Mouse (Mus musculus): ENCODE results near the gene Sez6l. TPM values are rescaled to one million over a fixed set of nuclear protein-coding genes. Genes with fewer than 3 reads are reported as not detected.
A peak's percentile ranks its signal among the peaks of the same experiment; 100 is the strongest.

The Sez6l gene
- total and polyA plus RNA-seq, 3 experiments = not detected

GRCm38 (mm10) chr5:112473453-112473852 is 103.5 kb downstream of the Sez6l start:
- H3K4me3 ChIP-seq (replicated peaks in 1 of 3; ENCODE audit: low read depth in 2 of 3, low read length in 2 of 3, poor library complexity in 1 of 3) = no peak overlapping the region
- dilution Hi-C loops (cut with MboI; ENCODE audit: extremely low pct_ligation_motif_present, extremely low pct_unique_long_range_greater_than_20kb, low sequenced_read_pairs) = no loop called here
- in situ Hi-C loops (cut with MboI; ENCODE audit: low pct_ligation_motif_present, low pct_unique_long_range_greater_than_20kb, low sequenced_read_pairs) = no loop called here
- no peaks in the 10 kb centered on the region for H3K27me3 ChIP-seq (replicated peaks)
- H3K9me3 ChIP-seq (replicated peaks; ENCODE audit: low read length) = peaks cover 85% of the 10 kb centered on the region
- H3K4me2 ChIP-seq (ENCODE audit: insufficient read depth, low read depth, poor library complexity, severe bottlenecking) = no peak overlapping the region
- no peak for DNase-seq (ENCODE audit: extremely low read depth)
- H3K79me2 ChIP-seq (replicated peaks; ENCODE audit: control insufficient read depth, extremely low read depth, insufficient read depth, poor library complexity, severe bottlenecking) = no peaks in the 10 kb centered on the region
- no peaks in the 10 kb centered on the region for H3K4me1 ChIP-seq (ENCODE audit: control insufficient read depth in 1 of 2, insufficient read depth in 2 of 2)
- H3K9ac ChIP-seq (ENCODE audit: insufficient read depth, low read depth) = no peak overlapping the region
- no peak overlapping the region for H3K27ac ChIP-seq (ENCODE audit: insufficient read depth, low read depth)
- TF ChIP-seq MAZ (IDR thresholded peaks at IDR 0.05; ENCODE audit: low read depth, low read length) = no peak
- TF ChIP-seq ZKSCAN1 (IDR thresholded peaks at IDR 0.05; ENCODE audit: borderline replicate concordance, low read depth, low read length) = no peak
- TF ChIP-seq ZC3H11A (IDR thresholded peaks at IDR 0.05; ENCODE audit: low read depth, low read length) = no peak
- no peak for TF ChIP-seq PAX5 (IDR thresholded peaks at IDR 0.05; ENCODE audit: low read length)
- TF ChIP-seq ZNF384 (IDR thresholded peaks at IDR 0.05; ENCODE audit: low read depth, low read length) = no peak
- TF ChIP-seq RAD21 (IDR thresholded peaks at IDR 0.05; ENCODE audit: low read depth, low read length) = no peak
- TF ChIP-seq JUND (conservative IDR thresholded peaks at IDR 0.05; ENCODE audit: low read depth, low read length) = no peak
- TF ChIP-seq POLR2A (IDR thresholded peaks at IDR 0.05; ENCODE audit: low read depth, low read length) = no peak
- TF ChIP-seq BHLHE40 (IDR thresholded peaks at IDR 0.05; ENCODE audit: low read depth, low read length) = no peak
- no peak for TF ChIP-seq CTCF (conservative IDR thresholded peaks at IDR 0.05 in 1 of 2, IDR thresholded peaks at IDR 0.05 in 1 of 2; ENCODE audit: low read depth in 2 of 2, low read length in 2 of 2)
- no peak for TF ChIP-seq SIN3A (IDR thresholded peaks at IDR 0.05; ENCODE audit: low read length)
- no peak for TF ChIP-seq UBTF (IDR thresholded peaks at IDR 0.05; ENCODE audit: low read depth, low read length)
- no peak for TF ChIP-seq TBP (conservative IDR thresholded peaks at IDR 0.05; ENCODE audit: low read depth, low read length)
- TF ChIP-seq IRF4 (IDR thresholded peaks at IDR 0.05; ENCODE audit: low read depth, low read length) = no peak
- no peak for TF ChIP-seq KAT2A (IDR thresholded peaks at IDR 0.05; ENCODE audit: insufficient replicate concordance, low read length)
- TF ChIP-seq ELF1 (IDR thresholded peaks at IDR 0.05; ENCODE audit: low read depth, low read length) = no peak
- H3K36me3 ChIP-seq (replicated peaks in 1 of 2; ENCODE audit: control insufficient read depth in 1 of 2, insufficient read depth in 1 of 2, low read length in 1 of 2) = no peaks in the 10 kb centered on the region

- dilution Hi-C loops (cut with MboI; ENCODE audit: extremely low pct_ligation_motif_present, extremely low pct_unique_long_range_greater_than_20kb, low sequenced_read_pairs) (no loop called here), in situ Hi-C loops (cut with MboI; ENCODE audit: low pct_ligation_motif_present, low pct_unique_long_range_greater_than_20kb, low sequenced_read_pairs) (no loop called here)
- no peak for TF ChIP-seq PAX5 (IDR thresholded peaks at IDR 0.05; ENCODE audit: low read length)
- TF ChIP-seq SMC3 (IDR thresholded peaks at IDR 0.05; ENCODE audit: low read depth, low read length) = peak; percentile 17; the same call in 1 of the 2 replicates
- no peak for TF ChIP-seq MXI1 (IDR thresholded peaks at IDR 0.05; ENCODE audit: low read depth, low read length)
- TF ChIP-seq GABPA (IDR thresholded peaks at IDR 0.05; ENCODE audit: insufficient replicate concordance, low read depth, low read length) = no peak
- TF ChIP-seq CTCF (conservative IDR thresholded peaks at IDR 0.05 in 1 of 2, IDR thresholded peaks at IDR 0.05 in 1 of 2; ENCODE audit: low read depth in 2 of 2, low read length in 2 of 2) = peak in 1 of 2 experiments; percentile 42; a peak in 2 of 4 replicates
- TF ChIP-seq EP300 (IDR thresholded peaks at IDR 0.05; ENCODE audit: low read length) = no peak
- peak; percentile 24 for TF ChIP-seq RAD21 (IDR thresholded peaks at IDR 0.05; ENCODE audit: low read depth, low read length)
- no peak for TF ChIP-seq USF2 (conservative IDR thresholded peaks at IDR 0.05; ENCODE audit: low read depth, low read length)
- TF ChIP-seq ELF1 (IDR thresholded peaks at IDR 0.05; ENCODE audit: low read depth, low read length) = no peak
- no peak for TF ChIP-seq IRF4 (IDR thresholded peaks at IDR 0.05; ENCODE audit: low read depth, low read length)
- no peak for TF ChIP-seq UBTF (IDR thresholded peaks at IDR 0.05; ENCODE audit: low read depth, low read length)
- no peak for TF ChIP-seq JUND (conservative IDR thresholded peaks at IDR 0.05; ENCODE audit: low read depth, low read length)
- Histone ChIP-seq H3K27me3 (replicated peaks) (no peaks in the 10 kb centered on the region), H3K79me2 (replicated peaks; ENCODE audit: control insufficient read depth, extremely low read depth, insufficient read depth, poor library complexity, severe bottlenecking) (no peaks in the 10 kb centered on the region), H3K27ac (ENCODE audit: insufficient read depth, low read depth) (no peak overlapping the region), H3K9me3 (replicated peaks; ENCODE audit: low read length) (peaks cover 90% of the 10 kb centered on the region), H3K4me2 (ENCODE audit: insufficient read depth, low read depth, poor library complexity, severe bottlenecking) (no peak overlapping the region), H3K36me3 (replicated peaks in 1 of 2; ENCODE audit: control insufficient read depth in 1 of 2, insufficient read depth in 1 of 2, low read length in 1 of 2) (no peaks in the 10 kb centered on the region), H3K4me1 (ENCODE audit: control insufficient read depth in 1 of 2, insufficient read depth in 2 of 2) (no peaks in the 10 kb centered on the region; a peak in 1 of 4 replicates), H3K4me3 (replicated peaks in 1 of 3; ENCODE audit: low read depth in 2 of 3, low read length in 2 of 3, poor library complexity in 1 of 3) (no peak overlapping the region), H3K9ac (ENCODE audit: insufficient read depth, low read depth) (no peak overlapping the region)
- DNase-seq (ENCODE audit: extremely low read depth) = no peak
Measured at GRCm38 (mm10) chr5:112470144-112470543, 106.8 kb downstream of the Sez6l start.
